Mouse (Mus musculus) liver, adult 2 months (tissue): ENCODE results near the gene Pgbd5. TPM values are rescaled to one million over a fixed set of nuclear protein-coding genes. Genes with fewer than 3 reads are reported as not detected.

Experiments used
- DNase-seq: peaks from one replicate; pipeline ENCODE4 v3.0.0-alpha.2; 2011; ENCODE audit warnings: low read depth, low spot score; ENCODE audit errors: extremely low read depth
- H3K27ac ChIP-seq: fragments of 200-500 bp; replicated peaks from 2 replicates; pipeline ENCODE4 v1.5.1; 2012; ENCODE audit warnings: low read depth, mild to moderate bottlenecking, control low read depth, inconsistent platforms, low read length; ENCODE audit not compliant: insufficient read depth
- H3K27me3 ChIP-seq: fragments of 200-500 bp; 2 replicates; pipeline ENCODE4 v1.6.1; 2012; ENCODE audit warnings: mild to moderate bottlenecking, moderate library complexity, low read length, inconsistent platforms; ENCODE audit not compliant: control insufficient read depth, insufficient read depth
- H3K36me3 ChIP-seq: fragments of 200-500 bp; 2 replicates; pipeline ENCODE4 v1.6.1; 2012; ENCODE audit warnings: low read length, inconsistent platforms; ENCODE audit not compliant: control insufficient read depth, insufficient read depth
- H3K4me1 ChIP-seq: fragments of 200-500 bp; 2 replicates; pipeline ENCODE4 v1.6.1; 2011; ENCODE audit warnings: low read length; ENCODE audit not compliant: control insufficient read depth, insufficient read depth
- H3K4me3 ChIP-seq: fragments of 200-500 bp; 2 replicates; pipeline ENCODE4 v1.5.1; 2011; ENCODE audit warnings: low read depth, mild to moderate bottlenecking, control low read depth, low read length, moderate library complexity; ENCODE audit not compliant: insufficient read depth
- H3K79me2 ChIP-seq: fragments of 200-500 bp; 2 replicates; pipeline ENCODE4 v1.6.1; 2012; ENCODE audit warnings: inconsistent platforms, mild to moderate bottlenecking, low read length, moderate library complexity; ENCODE audit not compliant: control insufficient read depth, insufficient read depth
- H3K9ac ChIP-seq: fragments of 200-500 bp; 2 replicates; pipeline ENCODE4 v1.6.1; 2012; ENCODE audit warnings: low read depth, mild to moderate bottlenecking, control low read depth, inconsistent platforms, low read length
- CTCF ChIP-seq: fragments of 200-500 bp; IDR thresholded peaks from 2 replicates; pipeline ENCODE4 v1.5.1; 2011; ENCODE audit warnings: low read depth, low read length, control low read depth
- POLR2A ChIP-seq: fragments of 200-500 bp; IDR thresholded peaks from 2 replicates; pipeline ENCODE4 v1.6.1; 2011; ENCODE audit warnings: low read length, control low read depth; ENCODE audit not compliant: insufficient read depth; ENCODE audit errors: extremely low read depth
- WGBS: fragments of 180-500 bp; shearing (Covaris S2); methylation state at CpG from one replicate; pipeline ENCODE4 v1.1.7; 2018; 5-methylcytosine and 5-hydroxymethylcytosine counted together
- polyA plus RNA-seq: library from polyadenylated mRNA; depleted of rRNA; stranded (reverse); fragments of >200 nt; gene quantifications from 2 replicates; pipeline ENCODE4 v1.2.3, GENCODE M21; 2012; rRNA removed
- total RNA-seq: library from RNA; depleted of rRNA; stranded (reverse); fragments of >200 nt; gene quantifications from 2 replicates; pipeline ENCODE4 v1.2.3, GENCODE M21; 2014; rRNA removed

The Pgbd5 gene
- total RNA-seq (0.07 TPM in 1 of 2 replicates, not detected in the other), polyA plus RNA-seq (not detected in 2 replicates)

DNA sequence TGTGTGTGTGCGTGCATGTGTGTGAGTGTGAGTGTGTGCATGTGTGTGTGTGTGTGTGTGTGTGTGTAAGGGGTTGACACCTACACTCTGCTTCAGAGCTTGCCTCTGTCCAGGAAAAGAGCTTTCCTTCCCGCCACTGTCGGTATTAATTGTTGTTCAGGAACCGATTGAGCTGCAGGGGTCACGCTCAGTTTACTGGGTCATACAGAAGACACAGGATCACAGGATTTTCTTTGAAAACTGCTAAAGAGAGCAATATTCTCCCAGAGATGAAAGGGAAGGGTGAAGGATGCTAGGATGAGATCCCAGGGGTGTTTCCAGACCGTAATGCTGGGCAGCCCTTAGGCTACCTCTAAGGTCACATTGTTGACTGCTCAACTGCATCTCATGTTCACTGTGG, at the start of gene Pgbd5:
Pgbd5 (minus strand) TSS at position 101 of the 400 bp plus-strand sequence.
- Histone ChIP-seq H3K27me3 (no peaks in the 10 kb centered on the region), H3K36me3 (no peaks in the 10 kb centered on the region), H3K9ac (no peak within 1 kb of the TSS), H3K79me2 (no peaks in the 10 kb centered on the region), H3K4me3 (no peak within 1 kb of the TSS), H3K27ac (no peak within 1 kb of the TSS), H3K4me1 (no peaks in the 10 kb centered on the region)
- no peak for DNase-seq
- 80% methylated on average over 6 of the region's 6 CpGs for WGBS
- TF ChIP-seq CTCF (no peak), POLR2A (no peak)

DNA sequence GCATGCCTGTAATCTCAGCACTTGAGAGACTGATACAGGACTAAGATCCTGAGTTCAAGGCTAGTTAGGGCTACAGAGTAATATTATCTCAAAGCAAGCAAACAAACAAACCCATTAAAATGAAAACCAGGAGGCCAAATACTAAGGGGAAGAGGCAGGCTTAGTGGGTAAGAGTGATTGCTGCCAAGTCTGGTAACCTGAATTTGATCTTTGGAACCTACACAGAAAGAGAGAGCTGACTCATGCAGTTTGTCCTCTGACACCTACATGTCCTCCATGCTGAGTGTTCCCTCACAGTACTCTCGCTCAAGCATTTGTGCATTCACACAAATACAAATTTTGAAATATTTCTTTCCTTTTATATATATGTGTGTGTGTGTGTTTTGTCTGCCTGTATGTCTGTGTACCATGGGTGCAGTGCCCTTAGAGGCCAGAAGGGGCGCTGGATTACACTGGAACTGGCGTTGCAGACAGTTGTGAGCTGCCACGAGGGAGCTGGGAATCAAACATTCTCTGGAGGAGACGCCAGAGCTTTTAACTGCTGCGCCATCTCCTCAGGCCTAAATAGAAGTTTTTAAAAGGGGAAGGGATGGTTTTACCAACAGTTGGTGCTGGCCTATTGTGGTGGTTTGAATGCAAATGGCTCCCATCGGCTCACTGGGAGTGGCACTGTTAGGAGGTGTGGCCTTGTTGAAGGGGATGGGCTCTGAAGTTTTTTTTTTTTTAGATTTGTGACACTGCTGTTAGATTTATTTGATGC, 44.1 kb upstream of the Pgbd5 start:
- 63% methylated on average over 7 of the region's 7 CpGs for WGBS

DNA sequence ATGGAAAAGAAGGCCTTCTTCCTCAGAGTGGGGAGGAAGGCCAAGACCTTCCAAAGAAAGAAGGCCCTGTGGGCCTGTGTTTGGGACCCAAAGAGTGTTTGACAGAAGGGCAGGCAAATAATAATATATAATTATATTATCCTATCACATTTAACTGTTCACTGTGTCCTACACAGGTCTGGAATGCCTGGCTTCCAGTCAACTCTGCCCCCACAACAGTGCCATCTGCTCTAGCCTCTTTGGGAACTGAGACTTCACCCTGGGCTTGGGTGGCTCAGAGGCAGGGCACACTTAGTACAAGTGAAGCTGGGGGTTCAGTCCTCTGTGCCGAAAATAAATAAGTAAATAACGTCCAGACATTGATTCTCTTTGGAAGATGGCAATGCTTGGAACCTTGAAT, 43.3 kb upstream of the Pgbd5 start:
- H3K4me1 ChIP-seq = peaks cover 6% of the 10 kb centered on the region
- no peak overlapping the region for H3K4me3 ChIP-seq
- 65% methylated on average over 2 of the region's 2 CpGs for WGBS
- H3K79me2 ChIP-seq = no peaks in the 10 kb centered on the region
- no peaks in the 10 kb centered on the region for H3K27me3 ChIP-seq
- no peak for TF ChIP-seq CTCF
- no peak for TF ChIP-seq POLR2A
- H3K27ac ChIP-seq = no peak overlapping the region
- DNase-seq = no peak
- no peaks in the 10 kb centered on the region for H3K36me3 ChIP-seq
- H3K9ac ChIP-seq = no peak overlapping the region

More for the DNA sequence above, 44.1 kb upstream of the Pgbd5 start:
- peak; percentile 87 for DNase-seq
- H3K4me1 ChIP-seq = peaks cover 6% of the 10 kb centered on the region
- no peaks in the 10 kb centered on the region for H3K27me3 ChIP-seq
- H3K27ac ChIP-seq = no peak overlapping the region
- H3K4me3 ChIP-seq = no peak overlapping the region
- no peaks in the 10 kb centered on the region for H3K36me3 ChIP-seq
- no peaks in the 10 kb centered on the region for H3K79me2 ChIP-seq
- TF ChIP-seq POLR2A (no peak), CTCF (peak; percentile 46)
- H3K9ac ChIP-seq = no peak overlapping the region

DNA sequence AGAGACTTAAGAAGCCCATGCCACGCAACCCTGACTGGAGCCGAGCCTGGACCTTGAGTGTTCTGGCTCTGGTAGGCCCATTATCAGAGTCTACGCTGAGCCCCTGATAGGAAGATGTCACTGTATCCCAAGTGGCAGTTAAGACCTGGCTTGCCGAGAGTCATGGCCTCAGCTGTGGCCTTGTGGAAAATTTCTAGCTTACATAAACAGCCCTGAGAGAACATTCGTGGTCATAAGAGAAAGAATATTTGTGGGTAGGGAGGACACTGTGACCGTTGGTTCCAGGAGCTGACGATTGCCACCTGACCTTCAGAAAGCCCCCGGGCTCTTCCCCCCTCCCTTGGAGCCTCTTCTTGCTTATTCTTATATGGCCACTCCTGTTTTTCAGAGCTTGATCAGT, 40.9 kb upstream of the Pgbd5 start:
- no peak for DNase-seq
- TF ChIP-seq CTCF (no peak), POLR2A (no peak)
- peaks cover 6% of the 10 kb centered on the region for H3K4me1 ChIP-seq
- H3K4me3 ChIP-seq = no peak overlapping the region
- 82% methylated on average over 8 of the region's 8 CpGs for WGBS
- H3K9ac ChIP-seq = no peak overlapping the region
- H3K36me3 ChIP-seq = no peaks in the 10 kb centered on the region
- no peaks in the 10 kb centered on the region for H3K79me2 ChIP-seq
- no peaks in the 10 kb centered on the region for H3K27me3 ChIP-seq
- H3K27ac ChIP-seq = no peak overlapping the region

DNA sequence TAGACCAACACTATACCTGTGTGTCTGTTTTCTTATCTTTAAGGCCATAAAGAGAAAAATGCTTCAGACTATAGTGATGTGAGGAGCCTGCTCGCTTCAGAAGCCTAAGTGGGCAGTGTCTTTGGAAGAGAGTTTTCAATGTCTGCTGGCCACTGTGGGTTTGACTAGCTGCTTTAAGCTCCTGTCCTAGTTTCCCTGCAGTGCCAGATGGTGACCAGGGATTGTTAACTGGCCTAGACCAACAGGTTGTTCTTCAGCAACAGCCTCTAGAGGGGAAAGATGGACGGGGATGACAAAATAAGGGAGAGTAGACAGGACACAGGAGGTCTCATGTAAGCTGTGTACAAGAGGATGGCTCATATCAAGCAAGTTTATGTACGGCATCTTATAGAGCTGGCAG, 39.8 kb upstream of the Pgbd5 start:
- peaks cover 6% of the 10 kb centered on the region for H3K4me1 ChIP-seq
- TF ChIP-seq POLR2A (no peak), CTCF (no peak)
- DNase-seq = no peak
- no peaks in the 10 kb centered on the region for H3K27me3 ChIP-seq
- H3K36me3 ChIP-seq = no peaks in the 10 kb centered on the region
- no peak overlapping the region for H3K27ac ChIP-seq
- H3K9ac ChIP-seq = no peak overlapping the region
- no peak overlapping the region for H3K4me3 ChIP-seq
- 93% methylated on average over 3 of the region's 3 CpGs for WGBS
- no peaks in the 10 kb centered on the region for H3K79me2 ChIP-seq

DNA sequence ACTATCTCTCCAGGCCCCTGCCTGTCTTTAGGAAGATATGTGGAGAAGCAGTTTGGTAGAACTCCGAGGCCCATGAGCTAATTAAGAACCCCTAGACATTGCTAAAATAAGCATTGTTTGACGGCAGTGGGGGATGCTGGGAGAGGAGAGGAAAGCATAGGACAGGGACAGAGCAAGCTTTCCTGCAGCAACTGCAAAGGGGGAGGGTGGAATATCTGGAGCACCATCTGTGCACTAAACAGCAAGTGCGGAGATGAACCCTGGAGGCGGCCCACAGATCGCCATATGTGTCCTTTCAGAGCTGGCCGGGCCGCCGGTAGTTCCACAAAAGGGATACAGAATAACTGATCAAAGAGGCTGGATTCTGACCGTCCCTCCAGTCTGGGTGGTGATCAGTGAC, 37.2 kb upstream of the Pgbd5 start:
- Histone ChIP-seq H3K27me3 (no peaks in the 10 kb centered on the region), H3K4me3 (no peak overlapping the region), H3K4me1 (peaks cover 6% of the 10 kb centered on the region), H3K79me2 (no peaks in the 10 kb centered on the region), H3K36me3 (no peaks in the 10 kb centered on the region), H3K27ac (no peak overlapping the region), H3K9ac (no peak overlapping the region)
- DNase-seq = no peak
- TF ChIP-seq CTCF = no peak
- TF ChIP-seq POLR2A = no peak
- 82% methylated on average over 9 of the region's 9 CpGs for WGBS
